Mouse (Mus musculus) ovary, postnatal 14 days (tissue): ENCODE measurements at regions not wholly inside any gene's neighbourhood (a gene's known extent, or its start where the extent isn't known, plus 50 kb on each side); places are given as distances from the start of the nearest gene placed in this dataset.
"Not testable (repeated sequence)": the region's sequence is repeated elsewhere in the genome, so short reads cannot be mapped to it uniquely, and the experiment has no call there.

Experiments
- DNase-seq: peaks from one replicate; pipeline ENCODE4 v3.0.0; 2022; ENCODE audit warnings: low spot score

GRCm38 (mm10) chr17:27318969-27319695, 114.9 kb upstream of the Lemd2 start:
- DNase-seq = no peak

- DNase-seq = peak; percentile 89
These were observed 113.5 kb upstream of the Lemd2 start for GRCm38 (mm10) chr17:27317576-27318277.

GRCm38 (mm10) chr17:27316711-27317575, 112.7 kb upstream of the Lemd2 start:
- DNase-seq = no peak

- DNase-seq = no peak
These were observed 111.8 kb upstream of the Lemd2 start for GRCm38 (mm10) chr17:27315947-27316628.

DNA sequence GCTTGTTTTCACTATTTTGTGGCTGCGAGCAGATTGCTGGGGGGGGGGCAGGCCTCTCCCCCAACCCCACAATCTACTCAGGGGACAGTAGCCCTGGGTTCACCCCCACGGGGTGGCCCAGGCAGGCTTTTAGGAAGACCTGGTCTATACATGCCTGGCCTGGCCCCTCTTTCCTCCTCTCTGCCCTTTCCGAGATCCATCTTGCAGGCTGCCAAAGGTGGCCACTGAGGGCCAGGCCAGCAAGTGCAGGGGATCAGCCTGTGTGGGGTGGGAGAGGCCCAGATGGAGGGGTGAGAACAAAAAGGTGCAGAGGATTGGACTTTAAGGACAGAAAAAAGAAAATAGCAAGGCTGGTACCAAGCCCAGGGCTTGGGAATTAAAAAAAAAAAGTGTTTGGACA, 111.2 kb upstream of the Lemd2 start:
- DNase-seq = no peak

DNA sequence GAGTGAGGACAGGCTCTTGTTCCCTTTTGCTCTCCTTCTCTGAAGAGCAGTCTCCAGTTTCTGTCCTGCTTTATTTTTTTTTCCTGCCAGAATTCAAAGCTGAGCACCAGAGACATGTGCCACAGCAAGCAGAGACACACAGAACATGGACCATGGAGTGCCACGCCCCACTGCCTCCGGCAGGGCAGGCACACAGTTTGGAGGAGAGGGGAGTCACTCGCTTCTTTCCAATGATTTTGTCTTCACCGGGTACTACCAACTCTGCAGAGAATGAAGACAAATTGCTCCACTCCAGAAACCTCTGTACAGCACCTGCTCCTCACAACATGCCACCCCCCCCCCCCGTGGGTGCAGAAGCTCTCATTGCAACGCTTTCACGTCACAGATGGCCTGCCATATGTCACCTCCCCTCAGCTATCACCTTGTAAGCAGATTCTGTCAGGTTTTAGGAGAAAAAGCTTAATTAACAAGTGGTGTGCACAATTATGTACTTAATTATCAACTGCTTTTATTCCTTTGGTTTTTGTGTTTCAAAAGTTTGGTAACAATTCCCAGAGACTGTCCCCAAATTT, 110.6 kb upstream of the Lemd2 start:
- DNase-seq = no peak

DNA sequence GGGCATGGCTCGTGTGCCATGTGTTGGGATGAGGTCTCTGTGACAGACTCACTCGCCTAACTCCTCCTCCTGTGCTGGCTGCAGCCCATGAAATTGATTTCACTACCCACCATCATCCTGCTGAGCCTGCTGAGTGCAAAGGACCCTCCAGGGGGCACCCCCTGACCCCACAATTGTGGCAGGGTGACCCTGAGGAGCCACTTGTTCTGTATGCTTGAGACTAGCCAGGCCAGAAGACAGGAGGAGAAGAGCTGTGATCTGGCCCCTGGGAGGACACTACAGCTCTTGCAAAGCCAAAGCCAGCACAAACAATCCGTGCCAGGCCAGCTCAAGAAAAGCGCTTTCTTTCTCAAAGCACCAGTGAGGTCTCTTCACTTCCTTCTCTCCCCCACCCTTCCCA, 104.7 kb upstream of the Lemd2 start:
- no peak for DNase-seq

- no peak for DNase-seq
These were observed 100.6 kb upstream of the Lemd2 start for GRCm38 (mm10) chr17:27304842-27305241.

DNA sequence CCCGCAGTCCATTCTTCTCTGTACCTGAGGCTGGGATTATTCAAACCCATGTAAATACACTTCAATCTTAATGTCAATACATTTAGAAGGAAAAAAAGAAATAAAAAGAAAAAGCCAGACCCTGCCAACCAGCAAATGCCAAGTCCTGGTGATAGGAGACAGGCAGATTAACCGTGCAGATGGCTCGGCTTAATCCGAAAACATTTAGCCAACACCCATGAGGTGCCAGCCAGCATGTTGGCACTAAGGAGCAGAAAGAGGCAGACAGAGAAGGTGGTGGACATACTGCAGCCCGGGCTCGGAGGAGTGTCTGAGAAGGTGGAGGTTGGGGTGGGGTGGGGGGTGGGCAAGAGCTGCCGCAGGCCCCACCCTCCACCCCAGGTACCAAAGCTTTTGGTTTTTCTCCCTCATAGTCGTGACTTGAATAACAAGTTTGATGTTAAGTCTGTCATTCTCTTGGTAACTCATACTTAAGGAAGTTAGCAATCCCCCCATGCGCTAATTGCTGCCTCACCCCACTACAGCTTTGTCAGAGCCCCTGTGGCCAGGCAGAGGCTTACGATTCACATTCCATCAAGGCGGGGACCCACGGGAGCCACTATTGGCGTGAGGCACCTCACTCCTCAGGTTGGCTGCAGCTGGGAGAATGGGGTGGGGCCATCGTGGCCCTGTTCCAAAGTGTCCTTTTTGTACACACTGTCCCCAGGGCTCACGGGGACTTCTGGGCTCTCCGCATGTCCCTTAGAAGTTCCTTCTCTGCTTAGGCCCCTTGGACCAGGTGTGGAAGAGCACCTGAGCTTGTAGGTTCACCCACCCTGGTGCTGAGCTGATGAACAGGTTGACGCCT, 99.6 kb upstream of the Lemd2 start:
- DNase-seq = no peak

- no peak for DNase-seq
These were observed 98.8 kb upstream of the Lemd2 start for GRCm38 (mm10) chr17:27303061-27303460.

DNA sequence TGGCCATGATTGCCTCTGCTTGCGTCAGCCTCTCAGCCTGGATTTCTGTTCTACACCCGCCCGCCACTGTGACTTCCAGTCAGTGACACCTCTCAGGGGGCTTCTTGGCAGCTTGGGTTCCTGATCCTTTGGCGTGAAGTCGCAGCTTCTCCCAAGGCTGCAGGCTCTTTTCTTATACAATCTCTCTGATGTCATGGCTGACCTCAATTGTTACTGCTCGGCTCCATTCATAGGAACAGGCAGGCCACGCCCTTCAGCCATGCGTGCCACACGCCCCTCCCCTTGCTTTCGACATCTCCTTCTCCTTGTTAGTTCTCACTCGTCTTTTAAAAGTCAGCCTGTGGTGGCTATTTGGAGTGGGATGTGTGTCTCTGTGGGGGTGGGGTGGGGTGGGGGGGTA, 97.1 kb upstream of the Lemd2 start:
- no peak for DNase-seq

- no peak for DNase-seq
These were observed 95.0 kb upstream of the Lemd2 start for GRCm38 (mm10) chr17:27299297-27299696.

DNA sequence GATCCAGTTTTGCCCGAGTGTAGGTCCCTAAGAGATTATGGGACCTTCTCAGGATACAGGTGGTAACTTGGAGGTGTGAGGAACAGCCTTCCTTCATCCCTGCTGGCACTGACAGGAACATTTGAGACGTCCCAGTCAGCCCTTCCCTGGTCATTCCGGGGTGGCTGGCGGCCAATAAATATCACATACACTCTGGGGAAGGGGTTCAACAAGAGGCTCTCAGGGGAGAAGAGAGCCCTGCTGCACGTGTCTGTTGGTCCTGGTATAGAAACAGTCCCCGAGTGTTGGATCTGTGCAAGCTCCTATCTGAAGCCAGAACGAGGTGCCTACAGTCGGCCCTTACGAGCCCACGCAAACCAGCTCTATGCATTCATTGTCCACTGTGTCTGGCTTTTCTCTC, 94.1 kb upstream of the Lemd2 start:
- no peak for DNase-seq

- DNase-seq = no peak
These were observed 91.9 kb upstream of the Lemd2 start for GRCm38 (mm10) chr17:27296156-27296555.

- DNase-seq = no peak
These were observed 89.9 kb upstream of the Lemd2 start for GRCm38 (mm10) chr17:27294208-27294604.

DNA sequence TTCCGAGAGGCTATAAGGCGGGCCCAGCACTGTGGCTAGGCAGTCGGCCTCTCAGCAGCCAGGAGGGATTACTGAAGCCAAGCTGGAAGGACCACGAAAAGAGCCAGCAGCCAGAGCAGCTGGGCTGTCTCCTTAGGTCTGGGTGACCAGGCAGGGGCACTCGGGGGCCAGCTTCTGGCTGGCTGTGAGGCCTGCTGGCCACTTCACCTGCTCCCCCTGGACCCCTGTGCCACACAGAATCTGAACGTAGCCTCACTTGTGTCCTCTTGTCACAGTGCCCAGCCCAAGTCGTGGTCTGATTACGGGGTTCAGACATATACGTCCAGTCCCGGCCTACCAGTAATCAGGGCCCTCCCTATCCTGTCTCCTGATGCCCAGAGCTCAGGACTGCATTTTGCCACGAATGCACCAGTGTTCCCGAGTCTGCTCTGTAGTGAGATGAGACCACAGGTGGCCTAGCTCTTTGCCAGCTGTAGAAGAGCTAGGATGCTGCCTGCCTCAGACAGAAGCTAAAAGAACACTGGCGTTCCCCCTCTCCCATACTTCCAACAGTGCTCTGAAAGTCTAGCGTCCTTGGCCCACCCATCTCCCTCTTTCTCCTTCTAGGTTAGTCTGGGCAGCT, 89.4 kb upstream of the Lemd2 start:
- DNase-seq = no peak

DNA sequence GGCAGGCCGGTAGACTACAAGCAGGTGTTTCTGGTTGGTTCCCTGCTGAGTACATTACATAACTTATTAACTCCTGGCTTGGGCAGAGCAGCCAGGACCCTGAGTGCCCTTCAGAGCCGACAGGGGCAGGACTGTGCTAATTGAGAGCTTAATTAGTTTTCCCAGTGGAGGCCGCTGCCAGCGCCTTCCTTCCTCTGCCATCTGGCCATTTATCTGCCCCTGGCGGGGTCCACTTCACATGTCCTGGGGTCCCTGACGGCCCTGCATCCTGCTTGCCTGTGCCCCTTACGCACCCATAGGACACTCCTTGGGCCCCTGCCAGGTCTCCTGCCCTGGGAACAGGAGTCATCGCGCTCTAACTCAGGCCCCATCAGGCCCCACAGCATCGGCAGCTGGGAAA, 87.4 kb upstream of the Lemd2 start:
- DNase-seq = no peak

DNA sequence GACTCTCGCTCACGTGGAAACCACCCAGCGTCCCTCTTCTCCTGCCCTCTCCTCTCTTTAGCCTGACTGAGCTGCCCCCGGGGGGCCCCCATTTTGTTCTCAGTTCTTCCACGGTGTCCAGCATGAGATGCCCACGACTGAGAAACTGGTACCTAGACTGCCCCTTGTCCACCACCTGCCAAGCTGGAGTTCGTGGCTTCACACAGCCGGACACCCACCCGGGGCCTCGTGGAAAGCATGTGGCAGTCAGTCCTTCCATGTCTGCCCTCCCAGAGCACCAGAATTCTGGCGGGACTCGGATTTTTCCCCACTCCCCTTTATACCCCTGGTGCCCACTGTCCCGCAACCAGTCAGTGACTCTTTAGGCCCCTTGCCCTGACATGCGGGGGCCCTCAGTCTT, 86.9 kb upstream of the Lemd2 start:
- DNase-seq = no peak

GRCm38 (mm10) chr17:27290311-27290710, 86.0 kb upstream of the Lemd2 start:
- DNase-seq = no peak

- DNase-seq = not testable (repeated sequence)
These were observed 85.5 kb upstream of the Lemd2 start for GRCm38 (mm10) chr17:27289804-27290203.
